In the genomic region with DNA sequence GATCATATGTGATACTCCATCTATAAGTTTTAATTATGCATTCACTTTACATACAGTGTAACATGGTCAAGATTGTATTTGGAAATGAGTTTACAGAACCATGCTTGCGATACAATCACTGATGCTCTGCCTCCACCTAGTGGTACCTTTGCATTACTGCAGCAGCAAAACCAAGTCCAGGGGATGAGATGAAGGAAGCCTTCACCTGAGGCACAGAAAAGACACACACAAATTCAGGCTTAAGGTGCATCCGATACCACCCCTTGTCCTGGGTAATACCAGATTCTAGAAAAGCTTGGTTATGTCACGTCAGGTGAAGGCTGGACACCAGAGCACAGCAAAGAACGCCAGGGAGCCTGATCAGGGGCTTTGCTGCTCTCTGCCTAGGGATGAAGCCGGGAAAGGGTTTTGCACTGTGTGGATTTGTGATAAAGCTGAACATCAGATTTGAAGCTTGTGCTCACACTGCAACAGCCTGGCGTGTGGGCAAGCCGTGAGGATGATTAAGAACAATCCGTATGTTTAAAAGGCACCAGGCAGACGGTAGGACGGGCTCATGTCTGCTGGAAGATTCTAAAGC, we compare ENCODE assay signal across 8 mouse cellular contexts. TPM values are rescaled to one million over a fixed set of nuclear protein-coding genes. Genes with fewer than 3 reads are reported as not detected.
DNase-seq lines count a peak whose midpoint lies in the region; ATAC-seq and TF ChIP-seq lines count a peak whose summit lies in the region.

No protein-coding gene starts in this region.

- 47% methylated on average over 10 of the region's 10 CpGs for WGBS in hindbrain, embryonic 10.5 days
- WGBS in lung, embryonic 14.5 days: 39% methylated on average over 10 of the region's 10 CpGs

- H3K4me2 ChIP-seq in lung, embryonic 14.5 days: no peak overlapping the region

- H3K9me3 ChIP-seq in hindbrain, embryonic 10.5 days: no peaks in the 10 kb centered on the region
- H3K9me3 ChIP-seq in lung, embryonic 14.5 days (ENCODE audit: low read depth, low read length): no peaks in the 10 kb centered on the region

- POLR2A ChIA-PET in Patski (lab: Charles Lee): interaction anchor here (0.6 kb wide), 2 partner anchors 11 to 1688 kb away, joined by 3 to 4 read pairs; no protein-coding TSS in a partner anchor

- no peak overlapping the region for H3K27ac ChIP-seq in hindbrain, embryonic 10.5 days
- H3K27ac ChIP-seq in lung, embryonic 14.5 days (ENCODE audit: low read depth): no peak overlapping the region

- peaks cover 10% of the 10 kb centered on the region for H3K4me1 ChIP-seq in hindbrain, embryonic 10.5 days (replicated peaks)
- no peaks in the 10 kb centered on the region for H3K4me1 ChIP-seq in lung, embryonic 14.5 days (ENCODE audit: insufficient read depth)

- CTCF ChIA-PET in Patski (lab: Charles Lee): interaction anchor here (0.7 to 0.9 kb wide), 4 partner anchors 12 to 262 kb away, joined by 3 to 4 read pairs (median 3); no protein-coding TSS in a partner anchor

- H3K36me3 ChIP-seq in hindbrain, embryonic 10.5 days: peaks cover 16% of the 10 kb centered on the region
- peaks cover 17% of the 10 kb centered on the region for H3K36me3 ChIP-seq in lung, embryonic 14.5 days (ENCODE audit: insufficient read depth)

- peak; percentile 90 for TF ChIP-seq CTCF in Patski (IDR thresholded peaks at IDR 0.05)
- peak; percentile 99 for TF ChIP-seq CTCF in lung, embryonic 14.5 days (IDR thresholded peaks at IDR 0.05; ENCODE audit: low read depth)

- peak; percentile 47 for ATAC-seq in Patski
- ATAC-seq in lung, embryonic 14.5 days (ENCODE audit: insufficient read depth): peak; percentile 56; the same call in 1 of the 2 replicates

- DNase-seq in CD4-positive, CD25-positive, alpha-beta regulatory T cell, adult 2 months (ENCODE audit: low read depth, low spot score): peak; percentile 74
- no peak for DNase-seq in Patski (ENCODE audit: low read depth, low spot score)
- DNase-seq in embryo, embryonic 10.5 days (ENCODE audit: low spot score): peak; percentile 84
- DNase-seq in hindbrain, embryonic 10.5 days (ENCODE audit: low spot score): peak; percentile 57
- DNase-seq in layer of hippocampus, adult 11-12 months (ENCODE audit: low spot score): peak; percentile 71
- peak; percentile 84 for DNase-seq in lung, embryonic 14.5 days
- DNase-seq in retina, postnatal 7 days (ENCODE audit: low read depth, low spot score): peak; percentile 69
- DNase-seq in urinary bladder, postnatal 4 days (ENCODE audit: low spot score in 2 of 2): no peak

- in situ Hi-C loops in Patski (cut with MboI; ENCODE audit: low pct_unique_long_range_greater_than_20kb): no loop called here

- H3K9ac ChIP-seq in lung, embryonic 14.5 days: no peak overlapping the region

- H3K4me3 ChIP-seq in hindbrain, embryonic 10.5 days: no peak overlapping the region
- no peak overlapping the region for H3K4me3 ChIP-seq in lung, embryonic 14.5 days (ENCODE audit: low read depth, low read length)

- H3K27me3 ChIP-seq in Patski: no peaks in the 10 kb centered on the region
- no peaks in the 10 kb centered on the region for H3K27me3 ChIP-seq in hindbrain, embryonic 10.5 days (ENCODE audit: insufficient read depth, poor library complexity, severe bottlenecking)
- no peaks in the 10 kb centered on the region for H3K27me3 ChIP-seq in lung, embryonic 14.5 days (ENCODE audit: insufficient read depth, low read length)

RNA-seq across cellular contexts. Expression of a gene that starts 29.4 kb away (rescaled TPM):
- 79.8 TPM for polyA plus RNA-seq in Patski (2021)
- polyA plus RNA-seq in hindbrain, embryonic 10.5 days (2016; fragmentation: Nextera tagmentation; extraction: Ambion mirVana): 28.5 and 29.3 TPM in 2 replicates
- 67.4 and 71.5 TPM in 2 replicates for polyA plus RNA-seq in lung, embryonic 14.5 days (2014; fragmentation: Nextera tagmentation; extraction: Ambion mirVana)

RNA-seq across cellular contexts. Expression of a gene that starts 40.6 kb away (rescaled TPM):
- 17.5 TPM for polyA plus RNA-seq in Patski (2021)
- 52.8 and 89.7 TPM in 2 replicates for polyA plus RNA-seq in hindbrain, embryonic 10.5 days (2016; fragmentation: Nextera tagmentation; extraction: Ambion mirVana)
- polyA plus RNA-seq in lung, embryonic 14.5 days (2014; fragmentation: Nextera tagmentation; extraction: Ambion mirVana): 10.7 and 14.3 TPM in 2 replicates

Comparison
In these comparisons a context has a peak if more than half of its experiments do, and no peak if none do; other contexts are left out.
1. DNase-seq: peak in CD4-positive, CD25-positive, alpha-beta regulatory T cell, adult 2 months (single experiment), embryo, embryonic 10.5 days (single experiment), hindbrain, embryonic 10.5 days (single experiment), layer of hippocampus, adult 11-12 months (single experiment), lung, embryonic 14.5 days (single experiment) and retina, postnatal 7 days (single experiment); none in Patski (single experiment) and urinary bladder, postnatal 4 days (0 of 2).